8 mouse cellular contexts compared by ENCODE assay signal in the genomic region with DNA sequence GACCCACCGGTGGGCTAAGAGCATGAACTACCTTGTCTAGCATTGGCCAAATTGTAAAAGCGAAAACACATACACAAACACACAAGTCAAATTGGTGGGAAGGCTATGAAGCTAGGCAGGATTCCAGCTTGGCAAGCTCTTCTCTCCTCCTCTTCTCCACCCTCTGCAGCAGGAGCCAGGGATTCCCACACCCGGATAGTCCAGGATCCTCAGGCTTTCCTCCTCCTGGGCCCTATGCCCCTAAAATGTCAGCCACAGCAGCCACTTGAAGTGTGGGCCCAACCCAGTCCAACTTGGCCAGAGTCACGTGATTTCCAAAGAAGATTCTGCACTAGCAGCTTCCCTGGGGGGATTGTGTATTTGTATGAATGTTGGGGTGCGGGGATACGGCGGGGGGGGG. TPM values are rescaled to one million over a fixed set of nuclear protein-coding genes. Genes with fewer than 3 reads are reported as not detected.
A peak's percentile ranks its signal among the peaks of the same experiment; 100 is the strongest.
DNase-seq lines count a peak whose midpoint lies in the region; ATAC-seq and TF ChIP-seq lines count a peak whose summit lies in the region.

No protein-coding gene starts in this region.

- WGBS in liver, adult 2 months: 44% methylated on average over 7 of the region's 7 CpGs
- 40% methylated on average over 7 of the region's 7 CpGs for WGBS in embryonic facial prominence, embryonic 15.5 days
- WGBS in hindbrain, embryonic 13.5 days: 58% methylated on average over 7 of the region's 7 CpGs
- 28% methylated on average over 7 of the region's 7 CpGs for WGBS in lung, adult 2 months
- 46% methylated on average over 7 of the region's 7 CpGs for WGBS in stomach, embryonic 15.5 days

- TF ChIP-seq CTCF in liver, adult 2 months (IDR thresholded peaks at IDR 0.05; ENCODE audit: low read depth, low read length): no peak
- TF ChIP-seq CTCF in lung, adult 2 months (IDR thresholded peaks at IDR 0.05; ENCODE audit: insufficient read depth, low read length): no peak

- H3K4me3 ChIP-seq in liver, adult 2 months (ENCODE audit: insufficient read depth, low read depth, low read length): no peak overlapping the region
- peak overlapping the region; percentile 72 for H3K4me3 ChIP-seq in embryonic facial prominence, embryonic 15.5 days (replicated peaks)
- peak overlapping the region; percentile 93 for H3K4me3 ChIP-seq in hindbrain, embryonic 13.5 days
- H3K4me3 ChIP-seq in lung, adult 2 months (replicated peaks; ENCODE audit: extremely low read depth, low read depth, low read length): peak overlapping the region; percentile 49
- H3K4me3 ChIP-seq in stomach, embryonic 15.5 days (replicated peaks): peak overlapping the region; percentile 95

- no peak overlapping the region for H3K27ac ChIP-seq in liver, adult 2 months (replicated peaks; ENCODE audit: insufficient read depth, low read depth, low read length)
- H3K27ac ChIP-seq in embryonic facial prominence, embryonic 15.5 days (replicated peaks): peak overlapping the region; percentile 100
- peak overlapping the region; percentile 99 for H3K27ac ChIP-seq in hindbrain, embryonic 13.5 days
- peak overlapping the region; percentile 99 for H3K27ac ChIP-seq in stomach, embryonic 15.5 days

- peaks cover 22% of the 10 kb centered on the region for H3K4me1 ChIP-seq in liver, adult 2 months (ENCODE audit: control insufficient read depth, insufficient read depth, low read length)
- peaks cover 65% of the 10 kb centered on the region for H3K4me1 ChIP-seq in embryonic facial prominence, embryonic 15.5 days
- peaks cover 65% of the 10 kb centered on the region for H3K4me1 ChIP-seq in hindbrain, embryonic 13.5 days (replicated peaks)
- peaks cover 34% of the 10 kb centered on the region for H3K4me1 ChIP-seq in lung, adult 2 months (ENCODE audit: control insufficient read depth, insufficient read depth, low read length)
- H3K4me1 ChIP-seq in stomach, embryonic 15.5 days: peaks cover 50% of the 10 kb centered on the region

- no peaks in the 10 kb centered on the region for H3K9me3 ChIP-seq in embryonic facial prominence, embryonic 15.5 days (replicated peaks)
- H3K9me3 ChIP-seq in hindbrain, embryonic 13.5 days: no peaks in the 10 kb centered on the region
- H3K9me3 ChIP-seq in stomach, embryonic 15.5 days: no peaks in the 10 kb centered on the region

- peaks cover 19% of the 10 kb centered on the region; the same call in 1 of the 2 replicates for H3K79me2 ChIP-seq in liver, adult 2 months (ENCODE audit: control insufficient read depth, insufficient read depth, low read length)

- no peaks in the 10 kb centered on the region for H3K36me3 ChIP-seq in liver, adult 2 months (ENCODE audit: control insufficient read depth, insufficient read depth, low read length)
- H3K36me3 ChIP-seq in embryonic facial prominence, embryonic 15.5 days: no peaks in the 10 kb centered on the region
- no peaks in the 10 kb centered on the region for H3K36me3 ChIP-seq in hindbrain, embryonic 13.5 days
- H3K36me3 ChIP-seq in stomach, embryonic 15.5 days: no peaks in the 10 kb centered on the region

- no peak overlapping the region for H3K9ac ChIP-seq in liver, adult 2 months (ENCODE audit: low read depth, low read length)
- H3K9ac ChIP-seq in embryonic facial prominence, embryonic 15.5 days: peak overlapping the region; percentile 51; the same call in 1 of the 2 replicates
- peak overlapping the region; percentile 99 for H3K9ac ChIP-seq in hindbrain, embryonic 13.5 days
- no peak overlapping the region for H3K9ac ChIP-seq in stomach, embryonic 15.5 days

- TF ChIP-seq POLR2A in liver, adult 2 months (IDR thresholded peaks at IDR 0.05; ENCODE audit: extremely low read depth, insufficient read depth, low read length): no peak
- TF ChIP-seq POLR2A in lung, adult 2 months (IDR thresholded peaks at IDR 0.05; ENCODE audit: borderline replicate concordance, extremely low read depth, low read depth, low read length): no peak

- ATAC-seq in embryonic facial prominence, embryonic 15.5 days (ENCODE audit: insufficient number of reproducible peaks, low FRiP score, low TSS enrichment, low read depth): no peak
- ATAC-seq in hindbrain, embryonic 13.5 days (ENCODE audit: low FRiP score): no peak
- no peak for ATAC-seq in stomach, embryonic 15.5 days (ENCODE audit: insufficient read depth, low FRiP score, low read depth)

- peak; percentile 46 for DNase-seq in liver, adult 2 months (ENCODE audit: extremely low read depth, low read depth, low spot score)
- DNase-seq in liver: no peak
- no peak for DNase-seq in lung, adult 2 months
- no peak for DNase-seq in right cerebral cortex, adult 2 months (ENCODE audit: low spot score in 2 of 2)
- no peak for DNase-seq in spleen, postnatal 14 days (ENCODE audit: low spot score in 2 of 2)

- H3K27me3 ChIP-seq in liver, adult 2 months (ENCODE audit: control insufficient read depth, insufficient read depth, low read length): no peaks in the 10 kb centered on the region
- H3K27me3 ChIP-seq in embryonic facial prominence, embryonic 15.5 days: no peaks in the 10 kb centered on the region
- no peaks in the 10 kb centered on the region for H3K27me3 ChIP-seq in hindbrain, embryonic 13.5 days
- H3K27me3 ChIP-seq in stomach, embryonic 15.5 days (replicated peaks): no peaks in the 10 kb centered on the region

- H3K4me2 ChIP-seq in embryonic facial prominence, embryonic 15.5 days (replicated peaks): peak overlapping the region; percentile 84
- H3K4me2 ChIP-seq in hindbrain, embryonic 13.5 days: peak overlapping the region; percentile 98
- peak overlapping the region; percentile 90 for H3K4me2 ChIP-seq in stomach, embryonic 15.5 days

RNA-seq across cellular contexts. Expression of a gene that starts 1.3 kb away (rescaled TPM):
- total RNA-seq in liver, adult 2 months (2014; rRNA removed): 1.1 and 2.1 TPM in 2 replicates
- polyA plus RNA-seq in liver, adult 2 months (2012; rRNA removed): 5.0 and 11.7 TPM in 2 replicates
- 37.0 and 38.3 TPM in 2 replicates for polyA plus RNA-seq in embryonic facial prominence, embryonic 15.5 days (2015; fragmentation: Nextera tagmentation; extraction: Ambion mirVana)
- 18.7 and 22.2 TPM in 2 replicates for polyA plus RNA-seq in hindbrain, embryonic 13.5 days (2015; fragmentation: Nextera tagmentation; extraction: Ambion mirVana)
- 18.3 and 19.3 TPM in 2 replicates for polyA plus RNA-seq in lung, adult 2 months (2012; rRNA removed)
- polyA plus RNA-seq in stomach, embryonic 15.5 days (2015; fragmentation: Nextera tagmentation; extraction: Ambion mirVana): 32.7 and 37.5 TPM in 2 replicates

RNA-seq across cellular contexts. Expression of a gene that starts 1.6 kb away (rescaled TPM):
- total RNA-seq in liver, adult 2 months (2014; rRNA removed): 14.9 and 18.1 TPM in 2 replicates
- 27.9 and 42.1 TPM in 2 replicates for polyA plus RNA-seq in liver, adult 2 months (2012; rRNA removed)
- 114 and 120 TPM in 2 replicates for polyA plus RNA-seq in embryonic facial prominence, embryonic 15.5 days (2015; fragmentation: Nextera tagmentation; extraction: Ambion mirVana)
- polyA plus RNA-seq in hindbrain, embryonic 13.5 days (2015; fragmentation: Nextera tagmentation; extraction: Ambion mirVana): 120 and 127 TPM in 2 replicates
- 220 TPM in 2 replicates for polyA plus RNA-seq in lung, adult 2 months (2012; rRNA removed)
- polyA plus RNA-seq in stomach, embryonic 15.5 days (2015; fragmentation: Nextera tagmentation; extraction: Ambion mirVana): 73.9 and 74.1 TPM in 2 replicates

RNA-seq across cellular contexts. Expression of a gene that starts 32.3 kb away (rescaled TPM):
- 3.4 and 3.8 TPM in 2 replicates for total RNA-seq in liver, adult 2 months (2014; rRNA removed)
- polyA plus RNA-seq in liver, adult 2 months (2012; rRNA removed): 5.6 and 7.3 TPM in 2 replicates
- polyA plus RNA-seq in embryonic facial prominence, embryonic 15.5 days (2015; fragmentation: Nextera tagmentation; extraction: Ambion mirVana): 74.1 and 76.9 TPM in 2 replicates
- polyA plus RNA-seq in hindbrain, embryonic 13.5 days (2015; fragmentation: Nextera tagmentation; extraction: Ambion mirVana): 73.4 and 79.5 TPM in 2 replicates
- 7.4 and 9.8 TPM in 2 replicates for polyA plus RNA-seq in lung, adult 2 months (2012; rRNA removed)
- polyA plus RNA-seq in stomach, embryonic 15.5 days (2015; fragmentation: Nextera tagmentation; extraction: Ambion mirVana): 79.3 and 89.8 TPM in 2 replicates

RNA-seq across cellular contexts. Expression of a gene that starts 40.1 kb away (rescaled TPM):
- 2.3 and 2.9 TPM in 2 replicates for total RNA-seq in liver, adult 2 months (2014; rRNA removed)
- polyA plus RNA-seq in liver, adult 2 months (2012; rRNA removed): 3.2 TPM in 2 replicates
- polyA plus RNA-seq in embryonic facial prominence, embryonic 15.5 days (2015; fragmentation: Nextera tagmentation; extraction: Ambion mirVana): 8.7 and 10.1 TPM in 2 replicates
- polyA plus RNA-seq in hindbrain, embryonic 13.5 days (2015; fragmentation: Nextera tagmentation; extraction: Ambion mirVana): 3.1 and 3.8 TPM in 2 replicates
- polyA plus RNA-seq in lung, adult 2 months (2012; rRNA removed): 7.5 and 8.7 TPM in 2 replicates
- polyA plus RNA-seq in stomach, embryonic 15.5 days (2015; fragmentation: Nextera tagmentation; extraction: Ambion mirVana): 8.1 TPM in 2 replicates

RNA-seq across cellular contexts. Expression of a gene that starts 45.1 kb away (rescaled TPM):
- 3.8 and 4.2 TPM in 2 replicates for total RNA-seq in liver, adult 2 months (2014; rRNA removed)
- 4.9 and 5.2 TPM in 2 replicates for polyA plus RNA-seq in liver, adult 2 months (2012; rRNA removed)
- 16.6 and 20.5 TPM in 2 replicates for polyA plus RNA-seq in embryonic facial prominence, embryonic 15.5 days (2015; fragmentation: Nextera tagmentation; extraction: Ambion mirVana)
- 22.8 and 23.9 TPM in 2 replicates for polyA plus RNA-seq in hindbrain, embryonic 13.5 days (2015; fragmentation: Nextera tagmentation; extraction: Ambion mirVana)
- 6.7 and 9.5 TPM in 2 replicates for polyA plus RNA-seq in lung, adult 2 months (2012; rRNA removed)
- polyA plus RNA-seq in stomach, embryonic 15.5 days (2015; fragmentation: Nextera tagmentation; extraction: Ambion mirVana): 13.1 and 17.3 TPM in 2 replicates

Comparison
In these comparisons a context has a peak if more than half of its experiments do, and no peak if none do; other contexts are left out.
1. H3K9ac ChIP-seq: peak in embryonic facial prominence, embryonic 15.5 days (single experiment) and hindbrain, embryonic 13.5 days (single experiment); none in liver, adult 2 months (single experiment) and stomach, embryonic 15.5 days (single experiment).
2. Peak in every context shown above with its lines, with median percentiles within 50 percentile points of each other: H3K4me2 ChIP-seq.